Mouse (Mus musculus): Measurements from ENCODE around the gene Gm49336.

Gm49336 gene

DNA sequence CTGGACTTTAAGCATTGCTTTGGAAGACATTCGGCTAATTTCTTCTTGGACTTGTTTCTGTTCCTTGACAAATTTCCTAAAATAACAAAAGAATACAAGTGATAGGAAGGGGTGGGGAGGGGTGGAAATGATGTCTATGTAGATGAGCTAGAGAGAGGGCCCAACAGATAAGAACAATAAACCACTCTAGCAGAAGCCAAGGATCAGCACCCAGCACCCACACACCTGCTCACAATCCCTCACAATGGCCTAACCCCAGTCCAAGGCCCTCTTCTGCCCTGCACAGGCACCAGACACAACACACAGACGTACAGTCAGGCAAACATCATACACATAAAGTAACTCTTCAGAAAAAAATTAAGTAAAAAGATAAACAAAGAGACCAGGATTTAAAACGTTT is 12.8 kb downstream of the Gm49336 start:
- DNase-seq (ENCODE audit: low spot score in 2 of 2) = no peak

DNA sequence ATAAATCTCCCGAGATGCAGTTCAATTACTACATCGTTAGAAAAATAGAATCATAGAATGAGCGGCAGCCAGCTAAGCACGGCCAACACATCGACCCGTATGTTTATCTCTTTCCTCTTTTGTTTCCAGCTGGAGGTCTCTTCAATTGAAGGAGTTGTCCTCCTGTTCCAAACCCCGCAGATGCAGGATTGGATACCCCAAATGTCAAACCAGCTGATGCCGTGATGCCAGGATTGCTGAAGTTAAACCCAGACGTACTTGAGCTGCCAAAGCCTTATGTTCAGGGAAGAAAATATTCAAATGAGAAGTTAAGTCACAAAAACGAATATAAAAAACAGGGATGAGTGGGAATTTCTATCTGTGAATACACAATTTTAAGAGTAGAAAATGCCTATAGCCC is 31.4 kb downstream of the Gm49336 start:
- no peak for DNase-seq (ENCODE audit: low spot score in 2 of 2)

- DNase-seq (ENCODE audit: low spot score in 2 of 2) = no peak
Observed at GRCm38 (mm10) chr14:60217616-60218015, 33.7 kb downstream of the Gm49336 start.

- DNase-seq (ENCODE audit: low spot score in 2 of 2) = no peak
Observed at GRCm38 (mm10) chr14:60216125-60216524, 35.2 kb downstream of the Gm49336 start.

GRCm38 (mm10) chr14:60215000-60215399 is 36.3 kb downstream of the Gm49336 start:
- DNase-seq (ENCODE audit: low spot score in 2 of 2) = no peak

DNA sequence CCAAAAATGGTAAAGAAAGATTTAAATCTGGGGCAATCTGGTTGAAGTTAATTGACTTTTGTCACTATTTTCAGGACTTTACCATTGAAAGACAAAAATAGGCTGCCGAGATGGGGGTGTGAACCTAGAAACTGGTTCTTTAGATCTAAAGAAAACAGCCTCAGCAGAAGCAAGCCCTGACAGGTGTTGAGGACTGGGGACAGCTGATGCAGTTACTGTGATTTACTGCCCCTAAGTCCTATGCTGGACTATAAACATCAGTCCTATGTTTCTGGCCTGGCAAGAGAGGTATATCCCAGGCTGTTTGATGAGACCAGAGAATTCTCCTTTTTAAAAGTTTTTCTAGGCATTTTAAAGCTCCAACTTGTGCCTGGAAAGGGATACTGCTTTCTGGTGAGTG is 37.3 kb downstream of the Gm49336 start:
- DNase-seq (ENCODE audit: low spot score in 2 of 2) = no peak

GRCm38 (mm10) chr14:60209166-60209565 is 42.1 kb downstream of the Gm49336 start:
- DNase-seq (ENCODE audit: low spot score in 2 of 2) = no peak

DNA sequence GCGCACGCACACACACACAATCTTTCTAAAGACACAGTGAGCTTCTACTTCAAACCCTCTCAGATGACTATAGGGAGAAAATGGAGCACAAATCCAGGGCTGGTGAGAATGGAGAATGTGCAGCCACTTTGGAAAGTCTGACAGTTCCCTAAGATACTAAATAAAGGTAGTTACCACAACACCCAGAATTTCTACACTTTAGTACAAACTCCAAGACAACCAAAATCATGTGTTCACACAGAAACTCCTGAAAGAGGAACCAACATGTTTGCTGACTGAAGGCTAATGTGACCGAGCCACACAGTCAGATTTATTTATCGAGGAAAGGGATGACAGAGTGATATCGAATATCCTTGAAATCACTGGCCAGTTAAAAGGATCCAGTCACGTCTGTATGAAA is 46.3 kb downstream of the Gm49336 start:
- no peak for DNase-seq (ENCODE audit: low spot score in 2 of 2)

DNA sequence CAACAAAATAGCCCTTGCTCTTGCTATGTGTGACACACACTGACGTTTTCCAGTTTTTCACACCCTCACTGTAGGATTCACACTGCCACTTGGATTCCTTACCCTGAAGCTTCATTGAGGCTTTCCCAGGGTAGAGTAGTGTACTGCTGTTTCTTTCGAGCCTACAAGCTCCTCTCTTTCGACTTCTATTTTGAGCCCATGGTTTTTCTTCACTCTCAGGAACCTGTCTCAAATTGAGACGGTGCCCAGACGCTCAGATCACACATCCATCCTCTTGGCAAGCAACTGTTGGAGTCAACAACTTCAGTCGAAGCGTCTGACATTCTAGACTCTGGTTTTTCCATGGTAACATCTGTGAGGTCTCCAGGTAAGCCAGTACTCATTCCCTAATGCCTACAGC is 54.4 kb downstream of the Gm49336 start, which contains the start of gene Atp8a2:
Gene Atp8a2 (minus strand): TSS at position 296 of the 400 bp plus-strand sequence.
- DNase-seq (ENCODE audit: low spot score in 2 of 2) = peak; percentile 23 to 47

- DNase-seq (ENCODE audit: low spot score in 2 of 2) = no peak
Observed at GRCm38 (mm10) chr14:60195999-60196398, 55.3 kb downstream of the Gm49336 start.

- DNase-seq (ENCODE audit: low spot score in 2 of 2) = no peak
Observed at GRCm38 (mm10) chr14:60194606-60195005, 56.7 kb downstream of the Gm49336 start.

GRCm38 (mm10) chr14:60189771-60190170 is 61.5 kb downstream of the Gm49336 start:
- no peak for DNase-seq (ENCODE audit: low spot score in 2 of 2)

DNA sequence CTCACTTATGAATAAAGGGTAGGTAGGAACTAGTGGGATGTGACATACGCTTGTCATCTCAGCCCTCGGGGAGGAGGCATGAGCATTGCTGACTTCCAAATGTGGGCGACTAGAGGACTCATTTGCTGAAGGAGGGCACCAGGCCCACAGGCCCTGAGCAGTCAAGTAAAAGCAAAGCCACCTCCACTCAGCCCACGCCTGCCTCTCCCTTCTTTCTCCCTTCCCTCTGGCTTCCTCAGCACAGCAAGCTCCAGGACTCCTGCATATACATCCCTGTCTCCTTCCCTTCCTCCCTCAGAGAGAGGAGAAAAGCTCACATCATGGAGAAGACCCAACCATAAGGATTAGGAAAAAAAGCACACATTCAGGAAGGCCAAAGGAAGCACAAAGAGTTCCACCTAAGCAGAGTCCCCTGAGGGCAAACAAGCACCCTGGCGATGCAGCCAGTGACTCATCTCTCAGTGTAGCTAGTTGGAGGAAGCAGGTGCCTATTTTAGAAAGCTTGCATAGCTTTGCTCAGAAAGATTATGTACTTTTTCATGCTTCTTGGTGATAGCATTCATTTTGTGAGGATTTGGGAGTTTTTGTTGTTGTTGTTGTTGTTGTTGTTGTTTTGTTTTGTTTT is 63.0 kb downstream of the Gm49336 start:
- DNase-seq (ENCODE audit: low spot score in 2 of 2) = peak; percentile 49 to 63

DNA sequence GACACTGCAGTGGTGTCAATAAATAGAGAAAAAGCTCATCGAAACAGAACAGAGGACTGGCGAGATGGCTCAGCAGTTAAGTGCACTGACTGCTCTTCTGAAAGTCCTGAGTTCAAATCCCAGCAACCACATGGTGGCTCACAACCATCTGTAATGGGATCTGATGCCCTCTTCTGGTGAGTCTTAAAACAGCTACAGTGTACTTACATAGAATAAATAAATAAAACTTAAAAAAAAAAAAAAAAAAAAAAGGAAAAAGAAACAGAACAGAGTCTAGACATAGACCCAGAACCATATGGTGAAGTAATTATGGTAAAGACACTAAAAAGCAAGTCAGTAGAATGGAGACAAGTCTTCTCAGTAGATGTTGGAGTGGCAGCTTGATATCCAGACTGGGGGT is 70.0 kb downstream of the Gm49336 start:
- no peak for DNase-seq (ENCODE audit: low spot score in 2 of 2)

GRCm38 (mm10) chr14:60178571-60178955 is 72.7 kb downstream of the Gm49336 start:
- no peak for DNase-seq (ENCODE audit: low spot score in 2 of 2)

DNA sequence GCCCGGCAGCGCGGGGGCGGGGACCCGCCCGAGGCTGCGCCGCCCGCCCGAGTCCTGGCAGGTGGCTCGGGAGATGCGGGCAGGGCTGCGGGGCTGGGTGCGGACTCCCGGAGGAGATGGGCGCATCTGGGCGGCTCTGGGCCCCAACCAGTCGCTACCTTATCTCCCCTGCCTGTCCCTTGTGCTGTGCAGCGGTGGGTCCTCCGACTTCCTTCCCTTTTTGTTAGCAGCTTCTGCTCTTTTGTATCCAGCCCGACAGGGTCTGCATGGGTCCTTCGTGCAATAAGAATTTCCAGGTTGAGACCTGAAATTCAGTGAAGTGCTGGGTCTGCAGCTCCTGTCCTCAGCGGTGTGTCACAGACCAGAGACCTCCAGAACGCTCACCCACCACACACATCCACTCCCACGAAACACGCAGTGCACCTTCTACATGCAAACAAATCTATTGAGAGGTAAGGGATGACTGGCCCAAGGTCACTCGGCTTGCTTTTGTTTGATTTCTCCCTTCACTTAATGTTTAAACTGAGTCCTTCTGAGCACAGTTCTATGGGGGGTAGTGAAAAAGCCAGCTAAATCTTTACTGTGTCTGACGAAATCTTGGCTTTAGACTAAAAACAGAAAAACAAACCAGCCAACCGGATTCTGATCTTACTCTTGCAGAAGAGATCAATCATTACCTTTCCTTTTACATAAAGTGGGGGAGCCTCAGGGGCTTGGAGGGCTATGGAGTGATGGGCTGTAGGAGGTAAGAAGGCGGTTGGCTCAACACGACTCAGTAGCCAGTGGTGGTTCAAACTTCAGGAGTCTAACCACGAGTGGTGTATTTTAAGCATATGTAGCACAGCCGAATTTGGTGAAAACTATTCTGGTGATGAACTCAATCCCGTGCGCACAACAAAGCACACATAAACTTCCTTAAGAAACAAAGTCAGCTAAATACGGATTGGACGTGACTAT is 73.4 kb downstream of the Gm49336 start:
- peak; percentile 19 to 52 for DNase-seq (ENCODE audit: low spot score in 2 of 2)

DNA sequence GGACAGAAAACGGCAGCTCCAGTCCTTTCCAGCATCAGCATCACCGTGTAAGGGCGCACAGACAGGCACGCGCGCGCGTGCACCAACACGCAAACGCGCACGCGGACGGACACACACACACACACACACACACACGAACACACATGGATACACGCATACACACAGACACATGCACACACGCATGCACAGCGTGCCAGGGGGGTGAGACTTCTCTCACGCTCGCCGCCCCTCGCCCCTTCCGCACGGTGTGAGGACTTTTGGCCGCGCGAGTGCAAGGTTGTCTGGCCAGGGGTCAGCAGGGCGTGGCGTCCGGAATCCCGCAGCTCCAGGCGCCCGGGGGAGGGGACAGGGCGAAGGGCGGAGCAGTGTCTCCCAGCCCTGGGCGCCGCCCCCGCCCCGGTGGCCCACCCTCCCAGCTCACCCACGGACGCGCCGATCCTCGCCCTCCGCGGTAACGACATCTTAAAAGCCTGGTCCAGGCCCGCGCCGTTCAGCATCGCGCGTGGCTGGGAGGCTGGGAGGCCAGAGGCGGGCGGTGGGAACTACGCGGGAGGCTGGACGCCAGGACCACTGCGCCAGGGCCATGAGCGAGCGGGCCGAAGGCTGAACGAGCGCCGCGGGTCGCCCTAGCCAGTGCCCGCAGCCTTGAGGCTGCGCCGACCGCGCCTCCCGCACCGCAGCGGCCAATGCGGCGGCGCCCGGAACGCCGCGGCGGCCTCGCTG is 74.3 kb downstream of the Gm49336 start:
- peak; percentile 57 to 70 for DNase-seq (ENCODE audit: low spot score in 2 of 2)

DNA sequence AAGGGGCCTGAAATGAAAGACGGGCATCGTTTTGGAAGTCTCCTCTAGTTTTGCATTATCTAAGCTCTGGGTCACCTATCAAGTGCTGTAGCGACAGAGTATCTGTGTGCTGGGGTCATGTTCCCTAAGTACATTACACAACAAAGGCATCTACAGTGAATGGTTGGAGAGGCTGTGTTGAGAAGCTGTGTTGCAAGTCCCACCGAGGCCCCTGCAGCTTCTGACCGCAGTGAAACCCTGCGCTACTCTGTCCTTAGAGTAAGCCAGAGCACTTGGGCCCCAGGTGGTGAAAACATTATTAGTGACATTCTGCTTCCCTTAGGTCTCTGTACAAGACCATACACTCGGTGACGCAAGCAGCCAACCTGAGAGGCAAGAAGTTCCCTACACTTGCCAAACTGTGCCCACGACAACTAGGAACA is 74.8 kb downstream of the Gm49336 start:
- no peak for DNase-seq (ENCODE audit: low spot score in 2 of 2)

GRCm38 (mm10) chr14:60172286-60173055 is 78.8 kb downstream of the Gm49336 start:
- no peak for DNase-seq (ENCODE audit: low spot score in 2 of 2)

- DNase-seq (ENCODE audit: low spot score in 2 of 2) = no peak
Observed at GRCm38 (mm10) chr14:60170845-60171610, 80.3 kb downstream of the Gm49336 start.

- no peak for DNase-seq (ENCODE audit: low spot score in 2 of 2)
Observed at GRCm38 (mm10) chr14:60163367-60163766, 87.9 kb downstream of the Gm49336 start.
